Mouse (Mus musculus) WW6 (cell line): Measurements from ENCODE around the gene Ube2e1.

ENCODE experiments used
- DNase-seq: peaks from one replicate; pipeline ENCODE4 v3.0.0-alpha.2; 2013; ENCODE audit warnings: low read depth, low spot score

Ube2e1 gene

DNA sequence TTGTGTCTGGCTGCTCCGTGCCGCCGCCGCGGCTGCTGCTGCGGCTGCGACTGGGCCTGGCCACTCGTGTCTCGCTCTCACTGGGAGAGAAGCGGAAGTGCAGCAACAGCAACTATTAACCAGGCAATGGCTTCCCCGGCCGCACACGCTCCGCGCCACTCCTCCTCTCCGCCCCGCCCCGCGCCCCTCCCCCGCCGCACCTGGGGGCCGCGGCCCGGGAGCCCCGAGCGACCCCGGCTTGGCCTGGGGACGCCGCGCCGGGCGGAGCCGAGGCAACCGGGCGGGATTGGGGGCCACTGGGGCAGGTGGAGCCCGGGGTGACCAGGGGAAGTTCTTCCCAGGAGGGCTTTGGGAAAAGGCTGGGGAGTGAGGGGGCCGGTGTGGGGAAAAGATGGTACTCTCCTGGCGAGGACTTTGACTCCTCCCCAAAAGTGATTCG lies at the start of gene Ube2e1:
Gene Ube2e1 (minus strand): TSS at position 167 of the 439 bp plus-strand sequence.
- no peak for DNase-seq

DNA sequence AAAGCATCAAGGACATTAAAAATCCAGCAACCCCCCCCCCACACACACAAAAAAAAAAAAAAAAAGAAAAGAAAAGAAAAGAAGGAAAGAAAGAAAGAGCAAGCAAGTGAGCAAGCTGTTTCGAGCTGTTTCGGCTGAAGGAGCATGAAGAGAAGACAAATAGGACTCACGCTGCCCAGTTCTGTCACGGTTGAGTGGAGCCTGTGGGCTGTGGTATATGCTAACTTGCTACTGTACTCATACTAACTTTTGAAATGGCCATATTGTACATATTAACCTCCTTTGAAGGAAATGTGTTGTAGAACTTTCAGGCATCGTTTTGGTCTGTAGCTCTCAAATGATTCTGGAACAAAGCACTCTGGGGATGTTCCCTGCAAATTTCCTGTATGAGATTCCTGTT lies 48.2 kb upstream of the Ube2e1 start:
- no peak for DNase-seq

DNA sequence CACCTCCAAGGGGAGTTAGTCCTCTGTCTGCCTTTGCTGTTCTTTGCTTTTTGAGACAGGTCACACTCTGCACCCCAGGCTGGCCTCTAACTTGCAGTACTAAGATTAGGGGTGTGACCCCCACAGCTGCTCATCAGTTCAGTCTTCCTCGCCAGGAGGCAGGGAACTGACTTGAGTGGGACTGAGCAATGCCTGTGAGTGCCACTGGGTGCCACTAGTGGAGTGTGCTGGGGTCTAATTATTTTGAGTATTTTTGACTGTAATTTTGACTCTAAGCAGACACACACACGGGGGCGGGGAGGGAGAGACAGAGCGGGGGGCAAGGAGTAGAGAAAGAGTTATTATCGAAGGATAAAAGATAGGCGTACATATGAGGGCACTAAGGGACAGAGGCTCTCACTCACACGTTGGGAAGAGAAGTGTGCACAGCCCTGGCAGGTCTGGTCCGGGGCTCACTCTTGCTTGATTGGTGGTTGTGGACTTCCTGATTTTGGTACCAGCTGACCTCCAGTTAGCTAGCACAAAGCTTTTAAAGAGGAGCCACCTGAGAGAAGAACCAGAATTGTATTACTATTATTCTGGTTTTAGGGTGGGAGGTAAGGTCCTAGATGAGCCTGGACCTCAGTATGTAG lies 46.4 kb upstream of the Ube2e1 start:
- no peak for DNase-seq

DNA sequence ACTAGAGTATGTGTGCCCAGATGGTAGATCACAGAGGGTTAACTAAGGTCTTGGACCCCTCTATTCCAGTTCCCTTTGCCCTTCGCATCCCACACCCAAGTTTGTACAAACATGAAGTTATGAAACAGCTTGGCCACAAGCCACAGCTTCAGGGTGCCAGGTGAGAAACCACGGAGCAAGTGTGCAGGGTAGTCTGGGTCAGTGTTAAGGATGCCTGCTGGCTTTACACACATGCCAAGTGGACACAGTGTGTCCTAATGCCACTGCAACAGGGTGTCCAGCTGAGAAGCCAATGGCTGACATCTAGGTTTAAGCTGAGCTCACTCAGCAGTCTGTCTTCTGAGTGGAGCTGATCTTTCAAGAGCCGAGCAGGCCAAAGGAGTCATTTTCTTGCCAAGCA lies 44.5 kb upstream of the Ube2e1 start:
- no peak for DNase-seq

DNA sequence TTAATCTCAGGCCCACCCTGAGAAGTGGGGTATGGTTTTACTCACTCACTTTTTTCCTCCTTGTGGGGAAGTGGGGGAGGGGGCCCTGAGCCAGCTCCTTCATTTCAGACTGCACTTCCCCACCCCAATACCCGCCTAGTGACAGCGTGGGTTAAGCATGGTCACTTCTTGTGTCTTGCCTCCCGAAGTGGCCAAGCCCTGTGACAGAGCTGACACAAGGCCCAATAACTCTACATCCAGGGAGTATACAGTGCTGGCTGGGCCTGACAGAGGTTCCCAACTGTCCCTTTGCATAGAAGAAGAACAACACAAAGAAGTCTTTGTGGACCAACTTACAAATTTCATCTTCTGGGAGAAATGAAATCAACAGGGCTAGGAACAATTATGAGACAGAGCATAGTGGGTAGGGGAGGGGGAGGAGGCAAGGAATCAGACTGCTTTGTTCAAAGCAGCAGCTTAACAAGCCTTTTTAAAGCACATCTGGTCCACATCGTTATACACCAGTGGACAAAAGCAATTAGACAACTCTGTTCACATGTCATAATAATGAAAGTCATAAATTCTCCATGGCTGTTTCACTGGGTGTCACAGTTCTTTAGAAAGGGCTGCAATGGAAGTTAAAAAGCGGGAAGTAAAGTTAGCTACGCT lies 42.2 kb upstream of the Ube2e1 start:
- DNase-seq, result no peak

DNA sequence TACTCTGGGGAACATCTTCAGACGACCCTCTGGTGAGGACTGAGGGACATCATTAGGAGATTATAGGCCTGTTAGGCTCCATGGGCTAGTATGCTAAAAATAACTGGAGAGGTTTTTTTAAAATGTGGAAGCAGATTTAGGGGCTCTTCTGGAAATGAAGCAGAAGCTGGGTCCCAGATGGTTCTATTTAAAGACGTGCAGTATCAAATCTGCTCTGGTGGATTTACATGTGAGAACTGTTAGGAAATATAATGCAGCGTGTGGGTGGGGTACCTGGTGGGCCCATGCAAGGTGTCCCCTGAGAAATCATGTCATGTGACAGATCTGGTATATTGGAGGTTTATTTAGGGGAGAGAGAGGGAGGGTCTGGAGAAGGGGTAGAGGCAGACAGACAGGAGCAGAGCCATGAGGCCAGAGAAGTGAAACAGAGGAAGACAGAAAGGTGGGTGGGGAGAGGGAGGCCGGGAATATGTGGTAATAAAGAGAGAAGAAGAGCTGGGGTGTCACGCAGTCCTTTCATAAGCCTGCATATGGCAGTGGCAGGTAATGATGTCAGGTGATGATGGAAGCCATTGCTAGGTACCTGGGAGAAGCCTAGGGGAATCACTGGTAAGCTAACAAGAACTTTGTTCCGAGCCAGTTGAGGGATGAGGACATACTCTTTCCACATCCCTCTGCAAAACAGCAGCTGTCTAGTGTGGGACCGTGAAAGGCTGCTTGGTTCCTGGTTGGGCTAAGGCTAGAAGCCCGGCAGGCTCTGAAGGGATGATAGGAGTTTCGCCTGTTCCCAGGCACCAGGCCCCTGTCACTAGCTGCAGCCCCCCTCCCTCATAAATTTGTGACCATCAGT lies 41.3 kb upstream of the Ube2e1 start:
- DNase-seq, result no peak

DNA sequence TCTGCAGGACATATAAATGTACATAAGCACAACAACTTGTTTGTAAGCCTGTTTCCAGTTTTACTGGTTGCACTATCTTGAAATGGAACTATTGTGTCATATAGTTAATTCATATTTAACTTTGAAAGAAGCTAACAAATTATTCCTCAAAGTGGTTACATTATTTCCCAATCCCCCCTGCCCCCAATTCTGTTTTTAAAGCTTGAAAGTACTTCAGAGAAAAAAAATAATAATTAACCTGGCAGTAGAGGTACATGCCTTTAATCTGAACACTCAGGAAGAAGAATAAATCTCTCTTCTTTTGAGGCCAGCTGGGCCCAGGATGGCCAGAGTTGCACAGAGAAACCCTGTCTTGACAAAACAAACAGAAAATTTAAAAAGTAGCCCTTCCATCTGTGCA lies 37.4 kb upstream of the Ube2e1 start:
- no peak for DNase-seq

DNA sequence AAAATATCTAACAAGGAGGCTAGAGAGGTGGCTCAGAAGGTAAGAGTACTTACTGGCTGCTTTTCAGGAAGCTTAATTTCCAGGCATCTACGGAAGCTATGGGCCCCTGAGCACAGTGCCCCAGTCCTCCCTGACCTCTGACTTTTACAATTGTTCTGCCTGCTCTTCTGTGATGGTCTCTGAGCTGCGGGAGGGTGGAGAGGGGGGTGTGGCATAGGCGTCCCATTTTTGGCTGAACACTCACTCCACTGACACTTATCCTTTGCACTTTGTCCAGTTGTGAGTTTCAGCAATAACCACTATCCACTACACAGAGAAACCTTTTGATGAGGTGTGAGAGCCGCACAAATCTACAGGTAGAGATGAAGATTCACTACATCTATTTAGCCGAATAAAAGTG lies 35.4 kb upstream of the Ube2e1 start:
- DNase-seq, result no peak

DNA sequence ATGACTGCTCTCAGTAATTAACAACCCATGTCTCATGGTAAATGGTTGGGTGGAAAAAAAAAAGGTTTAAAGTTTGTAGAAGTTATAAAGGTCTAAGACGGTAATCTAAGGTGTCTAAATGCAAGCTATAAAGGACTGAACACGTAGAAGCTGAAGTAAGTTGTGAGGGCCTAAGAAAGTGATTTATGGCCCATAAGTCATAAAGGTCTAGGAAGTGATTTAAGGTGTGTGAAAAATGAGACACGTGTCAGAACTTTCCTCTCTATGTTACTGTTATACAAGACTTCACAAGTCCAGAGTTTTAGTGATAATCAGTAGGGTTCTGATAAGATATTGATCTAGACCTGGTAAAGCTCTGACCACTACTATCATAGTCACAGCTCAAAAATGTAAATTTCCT lies 32.7 kb upstream of the Ube2e1 start:
- DNase-seq, result no peak

DNA sequence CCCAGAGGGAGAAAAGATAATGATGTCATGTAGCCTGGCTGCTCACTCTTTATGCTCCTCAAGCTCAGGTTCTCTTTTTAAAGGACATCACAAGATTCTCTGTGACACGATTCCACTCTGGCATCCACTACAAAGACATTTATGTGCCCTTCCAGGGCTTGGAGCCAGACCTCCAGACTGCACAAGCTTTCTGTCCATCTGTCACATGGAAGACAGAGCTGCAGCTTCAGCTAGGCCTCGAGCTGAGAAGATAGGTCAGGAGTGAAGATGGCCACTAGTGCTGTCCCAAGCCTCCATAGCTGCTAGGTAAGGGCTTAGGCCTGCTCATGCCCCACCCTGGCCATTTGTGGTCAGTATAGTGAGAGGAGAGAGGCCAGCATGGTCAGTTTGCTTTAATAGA lies 24.8 kb upstream of the Ube2e1 start:
- no peak for DNase-seq

DNA sequence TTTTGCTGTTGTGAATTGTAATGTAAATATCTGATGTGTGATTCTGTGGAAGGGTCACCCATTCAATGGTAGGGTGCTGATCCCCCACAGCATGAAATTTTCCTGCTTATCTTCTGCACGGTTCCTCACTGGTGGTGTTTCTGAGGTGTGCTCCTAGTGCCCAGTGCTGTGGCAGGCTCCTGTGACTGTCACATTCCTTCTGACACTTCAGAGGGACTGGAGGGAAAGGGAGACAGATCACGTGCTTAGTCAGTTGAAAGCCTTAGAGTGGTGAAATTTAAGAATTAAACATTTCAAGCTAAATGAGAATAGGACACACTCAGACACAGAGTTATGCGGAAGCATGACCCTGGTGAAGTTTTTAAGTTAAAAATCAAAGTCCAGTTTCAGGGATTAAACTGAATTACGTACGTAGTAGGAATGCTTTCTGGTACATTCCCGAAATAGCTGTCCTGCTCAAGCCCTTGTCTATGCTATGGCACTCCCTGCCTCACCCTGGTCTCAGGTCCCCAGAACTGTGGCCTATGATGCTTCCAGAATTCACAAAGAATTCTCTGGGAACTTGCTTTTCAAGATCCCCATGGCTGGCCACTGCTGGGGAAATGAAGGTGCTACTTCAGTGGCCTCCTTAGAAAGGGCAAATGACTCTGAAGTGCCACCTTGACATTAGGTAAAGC lies 24.0 kb upstream of the Ube2e1 start:
- DNase-seq, result no peak

DNA sequence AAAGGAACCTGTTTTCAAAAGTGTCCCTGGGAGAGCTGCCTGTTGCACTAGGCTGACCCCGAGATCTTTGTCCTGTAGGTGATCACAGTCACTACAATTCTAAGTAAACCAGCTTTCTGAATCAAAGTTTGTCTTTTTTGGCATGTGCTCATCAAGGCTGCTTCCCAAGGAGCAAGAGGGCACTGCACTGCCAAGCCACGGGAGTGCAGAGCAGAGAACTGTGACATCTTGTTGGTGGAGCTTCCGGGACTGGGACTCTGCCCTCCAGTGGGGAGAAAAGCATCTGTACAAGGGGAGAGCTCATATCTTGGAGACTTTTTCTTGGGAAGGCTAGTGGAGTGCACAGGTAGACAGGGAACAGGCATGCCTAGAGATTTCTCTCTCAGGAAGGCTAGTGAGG lies 21.9 kb upstream of the Ube2e1 start:
- DNase-seq, result no peak

DNA sequence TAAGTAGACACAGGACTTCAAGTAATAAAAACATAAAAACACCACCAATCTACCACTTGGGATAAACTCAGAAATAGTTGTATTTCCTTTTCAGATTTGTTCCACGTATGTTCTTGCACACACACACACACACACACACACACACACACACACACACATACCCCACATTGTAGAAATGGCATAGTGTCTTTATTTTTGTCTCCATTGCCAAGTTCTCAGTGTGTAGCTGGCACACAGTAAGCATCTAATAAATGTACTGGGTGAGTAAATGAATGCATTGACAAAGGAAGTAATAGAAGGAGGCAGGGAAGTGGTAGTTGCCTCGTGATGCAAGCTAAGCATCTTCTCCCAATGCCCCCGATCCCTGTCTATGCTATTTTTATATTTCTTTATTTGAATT lies 21.3 kb upstream of the Ube2e1 start:
- DNase-seq, result no peak

DNA sequence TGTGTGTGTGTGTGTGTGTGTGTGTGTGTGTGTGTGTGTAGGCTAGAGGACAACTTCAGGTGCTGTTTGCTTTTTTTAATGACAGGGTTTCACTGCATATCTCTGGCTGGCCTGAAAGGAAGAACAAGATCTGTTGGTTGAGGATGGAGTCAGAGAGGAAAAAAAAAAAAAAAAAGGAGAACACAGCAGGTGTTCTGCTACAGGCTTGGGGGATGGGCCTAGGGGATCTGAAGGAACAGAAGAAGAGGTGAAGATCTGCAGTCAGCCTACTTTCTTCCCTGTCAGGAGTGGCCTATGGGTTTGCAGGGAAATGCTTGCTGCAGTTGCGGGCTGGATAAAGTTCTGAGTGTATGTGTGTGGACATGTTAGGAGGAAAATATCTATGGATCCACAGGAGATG lies 19.0 kb upstream of the Ube2e1 start:
- no peak for DNase-seq

DNA sequence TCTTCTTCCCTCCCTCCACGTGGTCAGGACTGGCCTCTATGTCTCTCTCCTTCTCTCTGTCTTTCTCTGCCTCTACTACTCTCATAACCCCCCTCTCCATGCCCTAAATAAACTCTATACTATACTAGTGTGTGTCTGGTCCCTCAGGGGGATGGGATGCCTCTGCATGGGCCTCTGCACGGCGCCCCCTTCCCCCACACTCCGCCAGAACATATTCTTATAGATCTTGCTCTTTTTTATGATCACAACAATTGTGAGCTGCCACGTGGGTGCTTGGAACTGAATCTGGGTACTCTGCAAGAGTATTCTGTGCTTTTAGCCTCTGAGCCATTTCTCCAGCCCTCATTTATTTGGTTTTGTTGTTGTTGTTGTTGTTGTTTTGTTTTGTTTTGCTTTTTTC lies 18.2 kb upstream of the Ube2e1 start:
- DNase-seq, result no peak

DNA sequence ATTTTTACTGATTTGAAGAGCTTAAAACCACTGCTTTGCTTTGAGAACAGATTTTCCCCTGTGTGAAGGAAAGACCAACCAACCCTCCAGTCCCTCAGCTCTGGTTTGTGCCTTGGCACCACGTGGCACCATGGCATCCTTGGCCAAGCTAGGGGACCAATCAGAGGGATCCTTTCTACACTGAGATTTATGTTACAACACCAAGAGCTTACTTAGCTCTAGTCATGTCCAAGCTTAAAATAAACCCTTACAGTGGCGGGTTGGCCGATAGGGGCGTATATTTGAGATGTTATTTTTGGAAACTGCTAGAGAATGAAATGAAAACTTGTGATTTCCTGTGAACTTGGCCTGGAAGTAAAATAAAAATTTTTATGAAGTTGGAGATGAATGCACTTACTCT lies 11.9 kb upstream of the Ube2e1 start:
- DNase-seq, result no peak

DNA sequence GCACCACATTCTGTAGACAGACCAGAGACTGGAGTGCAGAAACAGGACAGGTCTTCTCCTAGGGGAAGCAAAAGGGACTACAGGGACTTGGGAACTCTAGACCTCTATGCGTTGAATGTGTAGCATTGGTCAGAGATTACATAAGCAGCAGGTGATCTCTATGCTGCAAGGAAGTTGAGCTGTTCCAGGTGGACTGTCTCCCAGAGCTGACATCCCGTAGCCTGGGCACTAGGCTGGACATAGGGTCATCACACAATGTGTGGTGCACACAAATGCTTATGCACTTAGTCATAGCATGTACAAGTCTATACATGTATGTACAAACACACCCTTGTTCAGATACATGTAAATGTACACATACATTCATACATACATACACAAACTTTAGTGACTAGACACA lies 11.1 kb upstream of the Ube2e1 start:
- DNase-seq, result no peak

DNA sequence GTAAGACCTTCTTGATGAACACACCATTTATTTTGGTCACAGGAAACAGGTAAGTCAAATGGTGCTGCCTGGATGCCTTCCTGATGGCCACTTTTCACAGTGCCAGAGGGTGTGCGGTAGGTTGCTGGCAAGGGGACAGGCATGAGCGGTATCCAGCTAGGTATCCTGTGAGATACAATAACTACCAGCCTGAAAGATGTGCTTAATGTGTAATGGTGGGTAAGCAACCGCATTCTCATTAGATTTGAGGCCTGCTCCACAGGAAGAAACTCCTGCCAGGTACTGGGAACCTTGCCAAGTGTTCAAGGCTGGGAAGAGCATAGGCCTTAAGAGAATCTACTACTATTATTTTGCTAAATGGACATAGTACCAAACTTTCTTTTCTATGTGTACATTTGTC lies 9.4 kb upstream of the Ube2e1 start:
- DNase-seq, result no peak

DNA sequence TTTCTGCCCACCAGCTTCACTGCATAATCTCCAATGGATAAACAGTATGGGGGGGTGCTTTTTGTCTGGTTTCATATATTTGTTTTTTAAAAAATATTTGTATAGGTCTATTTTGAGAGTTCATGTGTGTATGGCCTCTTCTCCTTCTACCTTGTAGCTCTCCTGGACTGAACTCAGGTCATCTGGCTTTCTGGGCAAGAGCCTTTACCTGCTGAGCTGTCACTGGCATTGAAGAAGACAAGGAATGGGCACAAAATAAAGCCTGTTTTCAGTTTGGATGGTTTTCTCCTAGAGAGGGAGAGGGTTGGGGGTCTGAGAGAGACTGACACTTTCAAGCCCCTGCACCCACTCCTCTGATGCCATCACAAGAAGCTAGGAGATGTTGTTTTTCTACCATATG lies 4.4 kb upstream of the Ube2e1 start:
- no peak for DNase-seq

DNA sequence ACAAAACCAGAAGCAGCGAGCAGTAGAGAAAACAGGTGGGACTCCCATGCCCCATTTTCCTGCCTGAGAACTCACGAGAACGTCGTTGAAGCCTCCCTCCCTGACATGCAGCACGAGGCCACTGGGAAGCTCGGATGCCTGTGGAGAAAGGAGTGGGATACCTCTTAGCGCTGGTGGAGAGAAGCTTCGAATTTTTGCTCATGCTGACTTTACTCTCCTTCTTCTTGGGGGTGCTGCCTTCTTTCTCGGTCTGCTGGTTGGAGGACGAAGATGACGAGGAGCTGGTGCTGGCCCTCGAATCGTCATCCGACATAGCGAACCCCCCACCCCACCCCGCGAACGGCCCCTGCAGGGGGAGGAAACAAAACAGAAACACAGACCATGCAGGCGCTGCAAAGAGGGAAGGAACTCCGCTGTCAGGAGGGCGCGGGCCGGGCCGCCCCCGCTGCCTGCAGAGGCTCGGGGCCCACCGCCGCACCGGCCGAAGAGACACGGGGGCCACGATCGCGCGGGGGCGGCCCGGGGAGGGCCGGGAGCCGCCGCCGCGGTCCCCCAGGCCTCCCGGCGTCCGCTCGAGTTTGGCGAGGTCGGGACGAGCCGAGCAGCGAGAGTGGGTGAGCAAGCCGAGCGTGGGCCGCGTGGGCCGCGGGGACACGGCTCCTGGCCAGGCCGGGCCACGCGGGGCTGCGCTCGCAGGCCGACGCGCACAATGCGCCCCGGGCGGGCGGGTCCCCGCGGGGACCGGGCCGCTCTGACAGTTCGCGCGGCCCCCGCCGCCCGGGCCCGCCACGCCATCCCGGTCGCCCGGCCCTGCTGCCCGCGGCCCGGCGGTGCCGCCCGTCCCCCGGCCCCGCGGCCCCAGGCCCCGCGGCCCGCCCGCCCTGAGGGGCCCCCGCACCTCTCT lies 618 bp downstream of the Ube2e1 start:
- no peak for DNase-seq

DNA sequence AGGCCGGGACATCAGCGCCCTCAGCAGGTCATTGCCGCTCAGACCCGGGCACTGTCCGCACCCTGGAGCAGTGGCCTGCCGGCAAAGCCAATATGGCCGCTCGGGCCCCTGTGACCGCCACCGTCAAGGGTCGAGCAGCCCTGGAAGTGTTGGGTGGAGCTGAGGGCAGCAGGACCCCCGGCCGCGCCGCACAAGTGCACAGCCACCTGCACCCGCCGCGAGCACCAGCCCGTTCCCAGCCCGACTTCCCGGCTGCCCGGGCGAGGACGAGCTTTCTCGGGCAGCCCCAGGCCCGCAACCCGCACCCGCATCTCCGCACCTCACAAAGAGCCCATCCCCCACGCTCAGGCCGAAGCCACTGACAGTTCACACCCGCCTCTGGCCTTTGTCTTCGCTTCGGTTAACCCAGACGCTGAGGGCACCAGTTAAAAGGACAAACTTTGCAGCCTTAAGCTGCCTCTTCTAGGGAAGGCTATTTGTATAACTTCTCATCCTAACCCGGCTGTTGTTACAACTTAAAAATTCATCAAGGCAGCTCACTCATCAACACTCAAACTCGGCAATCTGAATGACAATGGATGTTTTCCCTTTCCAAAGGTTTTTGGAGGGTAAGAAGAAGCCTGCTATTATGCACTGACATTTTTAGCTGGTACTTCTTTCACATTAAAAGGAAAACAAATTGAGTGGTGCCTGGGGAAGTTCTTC lies 4.5 kb downstream of the Ube2e1 start:
- DNase-seq, result no peak
